Mouse (Mus musculus): ENCODE results near the gene Pde7b. TPM values are rescaled to one million over a fixed set of nuclear protein-coding genes. Genes with fewer than 3 reads are reported as not detected.

Gene Pde7b
- total and polyA plus RNA-seq, 3 experiments: not detected

GRCm38 (mm10) chr10:20739801-20740200, 14.9 kb upstream of the Pde7b start:
- Histone ChIP-seq H3K9ac (ENCODE audit: insufficient read depth, low read depth) (no peak overlapping the region), H3K4me1 (ENCODE audit: control insufficient read depth in 1 of 2, insufficient read depth in 2 of 2) (no peaks in the 10 kb centered on the region), H3K27ac (ENCODE audit: insufficient read depth, low read depth) (no peak overlapping the region), H3K79me2 (replicated peaks; ENCODE audit: control insufficient read depth, extremely low read depth, insufficient read depth, poor library complexity, severe bottlenecking) (no peaks in the 10 kb centered on the region), H3K27me3 (replicated peaks) (no peaks in the 10 kb centered on the region), H3K4me3 (replicated peaks in 1 of 3; ENCODE audit: low read depth in 2 of 3, low read length in 2 of 3, poor library complexity in 1 of 3) (no peak overlapping the region), H3K9me3 (replicated peaks; ENCODE audit: low read length) (no peaks in the 10 kb centered on the region), H3K36me3 (replicated peaks in 1 of 2; ENCODE audit: control insufficient read depth in 1 of 2, insufficient read depth in 1 of 2, low read length in 1 of 2) (no peaks in the 10 kb centered on the region), H3K4me2 (ENCODE audit: insufficient read depth, low read depth, poor library complexity, severe bottlenecking) (no peak overlapping the region)
- DNase-seq (ENCODE audit: extremely low read depth): no peak
- TF ChIP-seq TBP (conservative IDR thresholded peaks at IDR 0.05; ENCODE audit: low read depth, low read length) (no peak), ZC3H11A (IDR thresholded peaks at IDR 0.05; ENCODE audit: low read depth, low read length) (no peak), ZNF384 (IDR thresholded peaks at IDR 0.05; ENCODE audit: low read depth, low read length) (no peak)
- dilution Hi-C loops (cut with MboI; ENCODE audit: extremely low pct_ligation_motif_present, extremely low pct_unique_long_range_greater_than_20kb, low sequenced_read_pairs) (no loop called here), in situ Hi-C loops (cut with MboI; ENCODE audit: low pct_ligation_motif_present, low pct_unique_long_range_greater_than_20kb, low sequenced_read_pairs) (no loop called here)

GRCm38 (mm10) chr10:20737146-20737545, 12.3 kb upstream of the Pde7b start:
- Histone ChIP-seq H3K79me2 (replicated peaks; ENCODE audit: control insufficient read depth, extremely low read depth, insufficient read depth, poor library complexity, severe bottlenecking) (no peaks in the 10 kb centered on the region), H3K9me3 (replicated peaks; ENCODE audit: low read length) (no peaks in the 10 kb centered on the region), H3K4me3 (replicated peaks in 1 of 3; ENCODE audit: low read depth in 2 of 3, low read length in 2 of 3, poor library complexity in 1 of 3) (no peak overlapping the region), H3K4me2 (ENCODE audit: insufficient read depth, low read depth, poor library complexity, severe bottlenecking) (no peak overlapping the region), H3K36me3 (replicated peaks in 1 of 2; ENCODE audit: control insufficient read depth in 1 of 2, insufficient read depth in 1 of 2, low read length in 1 of 2) (no peaks in the 10 kb centered on the region), H3K9ac (ENCODE audit: insufficient read depth, low read depth) (no peak overlapping the region), H3K27me3 (replicated peaks) (no peaks in the 10 kb centered on the region), H3K27ac (ENCODE audit: insufficient read depth, low read depth) (no peak overlapping the region), H3K4me1 (ENCODE audit: control insufficient read depth in 1 of 2, insufficient read depth in 2 of 2) (no peaks in the 10 kb centered on the region)
- TF ChIP-seq RAD21 (IDR thresholded peaks at IDR 0.05; ENCODE audit: low read depth, low read length) (no peak), ZNF384 (IDR thresholded peaks at IDR 0.05; ENCODE audit: low read depth, low read length) (no peak), E2F4 (IDR thresholded peaks at IDR 0.05; ENCODE audit: insufficient replicate concordance, low read depth, low read length) (no peak), SIN3A (IDR thresholded peaks at IDR 0.05; ENCODE audit: low read length) (no peak), NRF1 (IDR thresholded peaks at IDR 0.05; ENCODE audit: low read depth, low read length) (no peak), TBP (conservative IDR thresholded peaks at IDR 0.05; ENCODE audit: low read depth, low read length) (no peak), HCFC1 (IDR thresholded peaks at IDR 0.05; ENCODE audit: low read depth, low read length) (no peak), RCOR1 (conservative IDR thresholded peaks at IDR 0.05; ENCODE audit: low read depth, low read length) (no peak), JUN (IDR thresholded peaks at IDR 0.05; ENCODE audit: insufficient read depth, low read depth, low read length) (no peak), ELF1 (IDR thresholded peaks at IDR 0.05; ENCODE audit: low read depth, low read length) (no peak)
- in situ Hi-C loops (cut with MboI; ENCODE audit: low pct_ligation_motif_present, low pct_unique_long_range_greater_than_20kb, low sequenced_read_pairs): no loop called here
- no peak for DNase-seq (ENCODE audit: extremely low read depth)
- dilution Hi-C loops (cut with MboI; ENCODE audit: extremely low pct_ligation_motif_present, extremely low pct_unique_long_range_greater_than_20kb, low sequenced_read_pairs): no loop called here

DNA sequence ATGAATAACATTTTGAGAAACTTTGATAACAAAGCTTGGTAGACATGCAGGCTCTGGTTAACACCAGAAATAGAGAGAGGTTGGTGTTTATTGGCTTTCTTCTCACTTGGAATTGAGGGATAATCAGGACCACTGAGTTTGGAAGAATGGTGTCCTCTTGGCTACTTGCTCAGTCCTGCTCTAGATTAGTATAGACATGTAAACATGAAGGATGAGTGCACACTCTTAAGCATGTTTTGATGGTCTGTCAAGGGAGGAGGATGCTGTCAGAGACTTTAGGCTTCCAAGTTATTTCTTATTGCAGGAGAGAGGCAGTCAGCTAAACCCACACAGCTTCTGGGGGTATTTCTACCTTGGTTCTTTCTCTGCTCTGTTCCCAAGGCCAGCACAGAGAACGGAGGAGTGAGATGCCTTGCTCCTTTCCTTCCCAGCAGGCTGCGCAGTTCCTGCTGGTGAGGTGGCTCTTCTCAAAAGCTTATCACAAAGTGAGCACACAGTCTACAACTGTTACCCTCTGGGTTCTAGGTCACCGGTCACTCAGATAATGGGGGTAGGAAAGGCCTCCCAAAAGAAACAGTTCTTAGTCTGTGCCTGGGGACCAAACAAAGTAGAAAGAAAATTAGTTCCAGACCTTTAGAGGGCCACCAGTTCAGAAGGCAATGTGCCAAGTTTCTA, 11.0 kb upstream of the Pde7b start:
- H3K27me3 ChIP-seq (replicated peaks): no peaks in the 10 kb centered on the region
- H3K4me1 ChIP-seq (ENCODE audit: control insufficient read depth in 1 of 2, insufficient read depth in 2 of 2): no peaks in the 10 kb centered on the region
- no peaks in the 10 kb centered on the region for H3K79me2 ChIP-seq (replicated peaks; ENCODE audit: control insufficient read depth, extremely low read depth, insufficient read depth, poor library complexity, severe bottlenecking)
- no peaks in the 10 kb centered on the region for H3K36me3 ChIP-seq (replicated peaks in 1 of 2; ENCODE audit: control insufficient read depth in 1 of 2, insufficient read depth in 1 of 2, low read length in 1 of 2)
- in situ Hi-C loops (cut with MboI; ENCODE audit: low pct_ligation_motif_present, low pct_unique_long_range_greater_than_20kb, low sequenced_read_pairs): no loop called here
- DNase-seq (ENCODE audit: extremely low read depth): no peak
- dilution Hi-C loops (cut with MboI; ENCODE audit: extremely low pct_ligation_motif_present, extremely low pct_unique_long_range_greater_than_20kb, low sequenced_read_pairs): no loop called here
- no peak overlapping the region for H3K27ac ChIP-seq (ENCODE audit: insufficient read depth, low read depth)
- no peak for TF ChIP-seq E2F4 (IDR thresholded peaks at IDR 0.05; ENCODE audit: insufficient replicate concordance, low read depth, low read length)
- H3K9me3 ChIP-seq (replicated peaks; ENCODE audit: low read length): no peaks in the 10 kb centered on the region
- no peak overlapping the region for H3K4me3 ChIP-seq (replicated peaks in 1 of 3; ENCODE audit: low read depth in 2 of 3, low read length in 2 of 3, poor library complexity in 1 of 3)
- no peak overlapping the region for H3K9ac ChIP-seq (ENCODE audit: insufficient read depth, low read depth)
- H3K4me2 ChIP-seq (ENCODE audit: insufficient read depth, low read depth, poor library complexity, severe bottlenecking): no peak overlapping the region

All from CH12.LX (cell line).